ENCODE assay signal across 26 mouse cellular contexts in the genomic region with DNA sequence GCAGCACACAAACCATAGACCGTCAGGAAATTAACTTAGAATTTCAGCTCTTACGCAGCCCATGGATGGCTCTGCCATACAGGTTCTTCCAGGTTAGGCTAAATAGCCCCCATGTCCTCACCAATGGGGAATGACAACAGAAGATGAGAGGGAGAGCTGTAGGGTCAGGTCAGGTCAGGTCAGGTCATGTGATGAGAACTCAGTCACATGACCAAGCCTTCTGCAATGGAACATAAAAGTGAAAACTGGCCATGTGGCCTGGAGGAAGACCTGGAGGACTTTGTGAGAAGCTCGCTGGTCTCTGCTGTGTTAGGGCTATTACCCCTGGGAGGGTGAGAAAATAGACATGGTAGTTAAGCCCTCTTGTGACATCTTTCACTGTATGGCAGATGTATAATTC. TPM values are rescaled to one million over a fixed set of nuclear protein-coding genes. Genes with fewer than 3 reads are reported as not detected.
DNase-seq lines count a peak whose midpoint lies in the region; TF ChIP-seq lines count a peak whose summit lies in the region.
"Had no signal": no experiment of that assay in that cellular context is flagged by ENCODE, and none has a peak within 500 bp of the region (broad histone marks: within the 10 kb centered on the region; RNA-seq: fewer than 3 reads in every experiment).

No protein-coding gene starts in this region.

- no peaks in the 10 kb centered on the region for H3K79me2 ChIP-seq in CH12.LX (replicated peaks; ENCODE audit: control insufficient read depth, extremely low read depth, insufficient read depth, poor library complexity, severe bottlenecking)
- H3K79me2 ChIP-seq in MEL (ENCODE audit: control insufficient read depth, insufficient read depth, low read length, poor library complexity): no peaks in the 10 kb centered on the region

- no peaks in the 10 kb centered on the region for H3K27me3 ChIP-seq in CH12.LX (replicated peaks)
- peaks cover 0 to 2% of the 10 kb centered on the region in 2 experiments; a peak in 3 of 4 replicates for H3K27me3 ChIP-seq in MEL (ENCODE audit: control insufficient read depth in 1 of 2, insufficient read depth in 2 of 2, low read length in 2 of 2)

- H3K9ac ChIP-seq in CH12.LX (ENCODE audit: insufficient read depth, low read depth) (no peak overlapping the region), MEL (ENCODE audit: control insufficient read depth, low read depth, low read length, poor library complexity, severe bottlenecking) (no peak overlapping the region)

- no peak overlapping the region for H3K27ac ChIP-seq in CH12.LX (ENCODE audit: insufficient read depth, low read depth)
- H3K27ac ChIP-seq in MEL (ENCODE audit: control insufficient read depth, low read depth, low read length): no peak overlapping the region

- no peak for TF ChIP-seq POLR2A in CH12.LX (IDR thresholded peaks at IDR 0.05; ENCODE audit: low read depth, low read length)
- TF ChIP-seq POLR2A in MEL (IDR thresholded peaks at IDR 0.05; ENCODE audit: control insufficient read depth in 1 of 2, insufficient read depth in 1 of 2, low read depth in 1 of 2, low read length in 2 of 2, poor library complexity in 1 of 2): no peak

- H3K4me2 ChIP-seq in CH12.LX (ENCODE audit: insufficient read depth, low read depth, poor library complexity, severe bottlenecking): no peak overlapping the region

- no peak for TF ChIP-seq RAD21 in CH12.LX (IDR thresholded peaks at IDR 0.05; ENCODE audit: low read depth, low read length)
- no peak for TF ChIP-seq RAD21 in MEL (IDR thresholded peaks at IDR 0.05; ENCODE audit: low read depth, low read length)

- no peaks in the 10 kb centered on the region for H3K9me3 ChIP-seq in CH12.LX (replicated peaks; ENCODE audit: low read length)
- no peaks in the 10 kb centered on the region for H3K9me3 ChIP-seq in MEL (replicated peaks; ENCODE audit: insufficient read depth, low read length)
- H3K9me3 ChIP-seq: G1E had no signal

- H3K4me1 ChIP-seq in CH12.LX (ENCODE audit: control insufficient read depth in 1 of 2, insufficient read depth in 2 of 2) (0 out of 4 replicates have a peak, but pooled peaks cover 0 to 4% of the 10 kb centered on the region in 2 experiments), MEL (ENCODE audit: control insufficient read depth in 1 of 2, insufficient read depth in 2 of 2, low read length in 2 of 2) (no peaks in the 10 kb centered on the region)

- TF ChIP-seq EP300 in CH12.LX (IDR thresholded peaks at IDR 0.05; ENCODE audit: low read length): no peak
- TF ChIP-seq EP300 in MEL (IDR thresholded peaks at IDR 0.05; ENCODE audit: low read depth in 1 of 2, low read length in 2 of 2): no peak

- in situ Hi-C loops in CH12.LX (cut with MboI; ENCODE audit: low pct_ligation_motif_present, low pct_unique_long_range_greater_than_20kb, low sequenced_read_pairs): no loop called here

- dilution Hi-C loops in CH12.LX (cut with MboI; ENCODE audit: extremely low pct_ligation_motif_present, extremely low pct_unique_long_range_greater_than_20kb, low sequenced_read_pairs): no loop called here

- no peak overlapping the region for H3K4me3 ChIP-seq in CH12.LX (replicated peaks in 1 of 3; ENCODE audit: low read depth in 2 of 3, low read length in 2 of 3, poor library complexity in 1 of 3)
- no peak overlapping the region for H3K4me3 ChIP-seq in MEL (ENCODE audit: control insufficient read depth in 1 of 2, insufficient read depth in 1 of 2, low read depth in 2 of 2, low read length in 2 of 2)

- no peaks in the 10 kb centered on the region for H3K36me3 ChIP-seq in CH12.LX (replicated peaks in 1 of 2; ENCODE audit: control insufficient read depth in 1 of 2, insufficient read depth in 1 of 2, low read length in 1 of 2)
- no peaks in the 10 kb centered on the region for H3K36me3 ChIP-seq in MEL (ENCODE audit: control insufficient read depth in 1 of 2, insufficient read depth in 2 of 2, low read length in 2 of 2)
- H3K36me3 ChIP-seq: G1E had no signal

- DNase-seq in heart, adult 11 months: peak; percentile 18
- no peak for DNase-seq in heart, adult 8-10 months (ENCODE audit: low spot score)
- DNase-seq in CH12.LX (ENCODE audit: extremely low read depth): no peak
- no peak for DNase-seq in MEL (ENCODE audit: low read depth, low spot score)
- no peak for DNase-seq in lung, postnatal 10 days
- DNase-seq in gastrocnemius, postnatal 10 days: no peak
- DNase-seq: adrenal gland, adult 2 months; adrenal gland, adult 8-10 months; adrenal gland, postnatal 10 days; adrenal gland, postnatal 14 days; adrenal gland, postnatal 25 days; adrenal gland, postnatal 36 days; B cell, adult 2 months; cerebellum, adult 11 months; cerebellum, adult 11-12 months; cerebellum, adult 18-20 months; cerebellum, adult 2 months; cerebellum, adult 8-10 months had no signal

- TF ChIP-seq CTCF in CH12.LX (conservative IDR thresholded peaks at IDR 0.05 in 1 of 2, IDR thresholded peaks at IDR 0.05 in 1 of 2; ENCODE audit: low read depth in 2 of 2, low read length in 2 of 2): no peak
- no peak for TF ChIP-seq CTCF in MEL (IDR thresholded peaks at IDR 0.05 in 2 of 3, conservative IDR thresholded peaks at IDR 0.05 in 1 of 3; ENCODE audit: control insufficient read depth in 1 of 3, insufficient read depth in 1 of 3, low read depth in 2 of 3, low read length in 3 of 3, poor library complexity in 1 of 3, severe bottlenecking in 1 of 3)

TF ChIP-seq in CH12.LX, 34 proteins besides CTCF, POLR2A, EP300 and RAD21:
- TF ChIP-seq MAX (IDR thresholded peaks at IDR 0.05; ENCODE audit: low read length) (peak; percentile 22; the same call in 1 of the 2 replicates), BHLHE40 (IDR thresholded peaks at IDR 0.05; ENCODE audit: low read depth, low read length) (peak; percentile 34), USF1 (IDR thresholded peaks at IDR 0.05; ENCODE audit: low read depth, low read length) (peak; percentile 66), USF2 (conservative IDR thresholded peaks at IDR 0.05; ENCODE audit: low read depth, low read length) (peak; percentile 69), NRF1 (IDR thresholded peaks at IDR 0.05; ENCODE audit: low read depth, low read length) (no peak)
TF ChIP-seq in CH12.LX: peak in this region for 4.

TF ChIP-seq in MEL, 35 proteins besides CTCF, POLR2A, EP300 and RAD21:
- TF ChIP-seq USF2 (IDR thresholded peaks at IDR 0.05; ENCODE audit: borderline replicate concordance in 1 of 2, insufficient read depth in 1 of 2, low read depth in 1 of 2, low read length in 2 of 2) (no peak), USF1 (IDR thresholded peaks at IDR 0.05; ENCODE audit: low read depth, low read length) (0 out of 2 replicates have a peak, but pooled peaks have one; percentile 23)

RNA-seq across cellular contexts. Expression of gene Nms, which starts 17.5 kb away (rescaled TPM):
- not detected for total RNA-seq in heart, adult 8-10 months (2022)
- total RNA-seq in CH12.LX (2012; rRNA removed): not detected in 2 replicates
- total RNA-seq in CH12.LX (2014; rRNA removed): not detected in 2 replicates
- not detected in 2 replicates for polyA plus RNA-seq in CH12.LX (2012; ENCODE audit: insufficient read length, low read depth)
- not detected in 2 replicates for total RNA-seq in MEL (2012; rRNA removed)
- not detected for polyA plus RNA-seq in MEL (2012; ENCODE audit: insufficient read depth in 1 of 2, insufficient read length in 2 of 2, low read depth in 1 of 2, low replicate concordance in 2 of 2, missing spikeins in 1 of 2)
- total RNA-seq in gastrocnemius, postnatal 10 days (2021): not detected
- total RNA-seq: adrenal gland, adult 18-20 months; adrenal gland, adult 2 months; adrenal gland, adult 8-10 months; adrenal gland, postnatal 10 days; adrenal gland, postnatal 14 days; adrenal gland, postnatal 25 days; adrenal gland, postnatal 36 days; adrenal gland, postnatal 4 days; ES-E14; G1E had no signal
- polyA plus RNA-seq: activated CD4-positive, CD25-positive, alpha-beta regulatory T cell, adult 4 months; adrenal gland, adult 2 months; C2C12; CD4-positive, CD25-positive, alpha-beta regulatory T cell, adult 4 months; cerebellum, adult 2 months; G1E; Patski had no signal

RNA-seq across cellular contexts. Expression of gene Pdcl3, which starts 29.0 kb away (rescaled TPM):
- 10 to 100 TPM; 68.3 to 84.4 (median 74.0) TPM for total RNA-seq in heart, adult 8-10 months (2022)
- total RNA-seq in CH12.LX (2012; rRNA removed) (55.6 and 60.7 TPM in 2 replicates), CH12.LX (2014; rRNA removed) (83.6 and 84.7 TPM in 2 replicates), MEL (2012; rRNA removed) (44.0 and 52.5 TPM in 2 replicates)
- polyA plus RNA-seq in CH12.LX (2012; ENCODE audit: insufficient read length, low read depth) (120 and 146 TPM in 2 replicates), MEL (2012; ENCODE audit: insufficient read depth in 1 of 2, insufficient read length in 2 of 2, low read depth in 1 of 2, low replicate concordance in 2 of 2, missing spikeins in 1 of 2) (100 to 1,000 TPM in 1 of 2 experiments, 10 to 100 TPM in 1; 71.5 to 236 TPM)
- total RNA-seq in gastrocnemius, postnatal 10 days (2021): 10 to 100 TPM; 88.6 to 89.5 TPM

RNA-seq across cellular contexts. Expression of gene Chst10, which starts 58.5 kb away (rescaled TPM):
- under 1 TPM; 0.16 to 0.72 (median 0.33) TPM for total RNA-seq in heart, adult 8-10 months (2022)
- total RNA-seq in CH12.LX (2012; rRNA removed) (4.3 and 5.1 TPM in 2 replicates), CH12.LX (2014; rRNA removed) (6.2 and 7.3 TPM in 2 replicates), MEL (2012; rRNA removed) (0.07 and 0.31 TPM in 2 replicates)
- polyA plus RNA-seq in CH12.LX (2012; ENCODE audit: insufficient read length, low read depth) (8.5 and 9.5 TPM in 2 replicates), MEL (2012; ENCODE audit: insufficient read depth in 1 of 2, insufficient read length in 2 of 2, low read depth in 1 of 2, low replicate concordance in 2 of 2, missing spikeins in 1 of 2) (under 1 TPM in 1 of 2 experiments, not detected in 1; 0.43 TPM)
- total RNA-seq in gastrocnemius, postnatal 10 days (2021): 1 to 10 TPM; 1.3 TPM
